Mouse (Mus musculus) hindbrain, postnatal 0 days (tissue): ENCODE results near the gene Polr2h. TPM values are rescaled to one million over a fixed set of nuclear protein-coding genes. Genes with fewer than 3 reads are reported as not detected.

Experiments
- ATAC-seq: fragments of 200-750 bp; cut with Nextera tagmentation; 2 replicates; pipeline ENCODE4 v1.8.0; 2017; ENCODE audit warnings: mild to moderate bottlenecking, moderate TSS enrichment, moderate library complexity
- DNase-seq: peaks from one replicate; pipeline ENCODE4 v3.0.0-alpha.2; 2015; ENCODE audit warnings: low spot score
- H3K27ac ChIP-seq: fragments of 300-500 bp; sonication (generic); 2 replicates; pipeline ENCODE4 v1.5.1; 2014; ENCODE audit warnings: mild to moderate bottlenecking
- H3K27me3 ChIP-seq: fragments of 300-500 bp; sonication (generic); 2 replicates; pipeline ENCODE4 v1.6.1; 2014; ENCODE audit warnings: low read length, mixed read lengths; ENCODE audit not compliant: insufficient read depth
- H3K36me3 ChIP-seq: fragments of 300-500 bp; sonication (generic); 2 replicates; pipeline ENCODE4 v1.6.1; 2014; ENCODE audit warnings: low read length, mixed read lengths; ENCODE audit not compliant: insufficient read depth
- H3K4me1 ChIP-seq: fragments of 300-500 bp; sonication (generic); 2 replicates; pipeline ENCODE4 v1.6.1; 2014; ENCODE audit warnings: antibody characterized with exemption, low read length, mixed read lengths; ENCODE audit not compliant: insufficient read depth
- H3K4me2 ChIP-seq: fragments of 300-500 bp; sonication (generic); 2 replicates; pipeline ENCODE4 v1.6.1; 2014; ENCODE audit warnings: low read depth, mild to moderate bottlenecking, low read length, moderate library complexity, mixed read lengths
- H3K4me3 ChIP-seq: fragments of 300-500 bp; sonication (generic); 2 replicates; pipeline ENCODE4 v1.5.1; 2014; ENCODE audit warnings: low read length
- H3K9ac ChIP-seq: fragments of 300-500 bp; sonication (generic); replicated peaks from 2 replicates; pipeline ENCODE4 v1.6.1; 2014; ENCODE audit warnings: mild to moderate bottlenecking, low read length, moderate library complexity, mixed read lengths
- H3K9me3 ChIP-seq: fragments of 300-500 bp; sonication (generic); 2 replicates; pipeline ENCODE4 v1.6.1; 2016; ENCODE audit warnings: low read length, mixed read lengths
- CTCF ChIP-seq: IDR thresholded peaks from 2 replicates; pipeline ENCODE4 v1.5.1; 2016; ENCODE audit warnings: antibody characterized with exemption, control low read depth, low read depth
- WGBS: fragments of 180-500 bp; shearing (Covaris S2); extraction: QIAGEN DNeasy Blood & Tissue Kit; methylation state at CpG from one replicate; pipeline ENCODE4 v1.1.7; 2014; 5-methylcytosine and 5-hydroxymethylcytosine counted together
- polyA plus RNA-seq: library from polyadenylated mRNA; unstranded; fragments of >200 nt; fragmentation: Nextera tagmentation; extraction: Ambion mirVana; gene quantifications from 2 replicates; pipeline ENCODE4 v1.2.1, GENCODE M21; 2015
- total RNA-seq: library from RNA; depleted of rRNA; stranded (reverse); fragments of >200 nt; gene quantifications from 2 replicates; pipeline ENCODE4 v1.2.3, GENCODE M21; 2014

Gene Polr2h
- total and polyA plus RNA-seq, 2 experiments from 2014 or later, result 25.5 to 90.8 TPM

DNA sequence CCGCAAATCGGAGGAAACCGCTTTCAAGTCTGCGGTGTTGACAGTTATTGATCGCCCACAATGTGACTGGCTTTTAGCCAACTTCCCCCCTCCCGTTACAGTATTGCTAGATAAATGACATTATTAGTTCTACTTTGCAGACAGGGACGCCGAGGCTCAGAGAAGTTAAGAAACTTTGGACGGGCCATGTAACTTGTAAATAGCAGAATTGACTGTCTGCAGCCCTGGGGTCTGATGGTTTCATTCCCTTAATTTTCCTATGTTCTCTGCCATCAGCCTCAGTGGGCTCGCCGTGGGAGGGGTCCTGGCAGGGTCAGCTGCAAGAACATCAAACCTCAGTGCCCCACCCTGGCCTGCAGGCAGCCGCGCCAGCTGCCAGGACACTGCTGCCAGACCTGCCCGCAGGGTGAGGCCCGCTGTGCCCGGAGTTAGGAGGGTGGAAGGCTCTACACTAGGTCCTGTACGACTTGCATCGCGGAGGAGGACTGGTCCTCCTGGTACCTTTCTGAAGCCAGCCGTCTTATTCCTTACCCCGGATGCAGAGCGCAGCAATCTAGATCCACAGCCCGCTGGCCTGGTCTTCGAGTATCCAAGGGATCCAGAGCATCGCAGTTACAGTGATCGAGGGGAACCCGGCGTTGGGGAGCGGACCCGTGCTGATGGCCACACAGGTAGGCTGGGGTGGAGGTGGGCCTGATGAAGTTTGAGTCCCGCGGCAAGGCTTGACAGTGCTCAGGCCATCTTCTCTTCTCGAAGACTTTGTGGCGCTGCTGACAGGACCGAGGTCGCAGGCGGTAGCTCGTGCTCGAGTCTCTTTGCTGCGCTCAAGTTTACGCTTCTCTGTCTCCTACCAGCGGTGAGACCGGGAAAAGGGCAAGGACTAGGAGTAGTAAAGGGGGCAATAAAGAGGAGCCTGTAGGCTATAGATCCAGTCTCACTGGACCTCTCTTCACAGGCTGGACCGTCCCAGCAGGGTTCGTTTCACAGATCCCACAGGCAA is 16.6 kb downstream of the Polr2h start, which contains the start of gene Thpo:
Thpo (minus strand) TSS at position 781 of the 1,000 bp plus-strand sequence.
- ATAC-seq (no peak), DNase-seq (peak; percentile 38)
- peak; percentile 36 for TF ChIP-seq CTCF
- H3K27ac ChIP-seq, result peak within 1 kb of the TSS; percentile 85
- H3K4me1 ChIP-seq, result peaks cover 4% of the 10 kb centered on the region; the same call in 1 of the 2 replicates
- 0 out of 2 replicates have a peak, but pooled peaks cover 4% of the 10 kb centered on the region for H3K36me3 ChIP-seq
- H3K27me3 ChIP-seq, result no peaks in the 10 kb centered on the region
- H3K4me2 ChIP-seq, result peak within 1 kb of the TSS; percentile 96
- peak within 1 kb of the TSS; percentile 86 for H3K9ac ChIP-seq
- WGBS, result 4% methylated on average over 45 of the region's 45 CpGs
- H3K4me3 ChIP-seq, result peak within 1 kb of the TSS; percentile 74
- no peaks in the 10 kb centered on the region for H3K9me3 ChIP-seq

DNA sequence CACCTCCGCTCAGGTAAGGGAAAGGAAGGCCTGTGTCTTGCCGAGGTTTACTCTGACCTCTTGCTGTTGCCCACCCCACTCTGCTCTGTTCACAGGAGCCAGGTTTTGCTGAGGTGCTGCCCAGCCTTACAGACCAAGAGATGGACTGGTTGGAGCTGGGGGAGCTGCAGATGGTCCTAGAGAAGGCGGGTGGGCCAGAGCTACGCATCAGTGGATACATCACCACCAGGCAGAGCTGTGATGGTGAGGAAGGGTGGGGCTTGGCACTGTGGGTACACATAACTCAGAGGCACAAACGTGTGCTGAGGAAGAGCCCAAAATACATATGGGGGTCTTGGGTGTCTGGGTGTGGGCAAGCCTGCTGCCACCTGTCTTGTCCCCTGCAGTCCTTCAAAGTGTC is 18.2 kb downstream of the Polr2h start:
- no peak overlapping the region for H3K4me2 ChIP-seq
- H3K27me3 ChIP-seq, result no peaks in the 10 kb centered on the region
- H3K36me3 ChIP-seq, result 0 out of 2 replicates have a peak, but pooled peaks cover 4% of the 10 kb centered on the region
- no peak overlapping the region for H3K27ac ChIP-seq
- DNase-seq (no peak), ATAC-seq (no peak)
- 76% methylated on average over 5 of the region's 5 CpGs for WGBS
- H3K9me3 ChIP-seq, result no peaks in the 10 kb centered on the region
- H3K4me1 ChIP-seq, result peaks cover 4% of the 10 kb centered on the region; the same call in 1 of the 2 replicates
- H3K9ac ChIP-seq, result no peak overlapping the region
- TF ChIP-seq CTCF, result no peak
- H3K4me3 ChIP-seq, result no peak overlapping the region

DNA sequence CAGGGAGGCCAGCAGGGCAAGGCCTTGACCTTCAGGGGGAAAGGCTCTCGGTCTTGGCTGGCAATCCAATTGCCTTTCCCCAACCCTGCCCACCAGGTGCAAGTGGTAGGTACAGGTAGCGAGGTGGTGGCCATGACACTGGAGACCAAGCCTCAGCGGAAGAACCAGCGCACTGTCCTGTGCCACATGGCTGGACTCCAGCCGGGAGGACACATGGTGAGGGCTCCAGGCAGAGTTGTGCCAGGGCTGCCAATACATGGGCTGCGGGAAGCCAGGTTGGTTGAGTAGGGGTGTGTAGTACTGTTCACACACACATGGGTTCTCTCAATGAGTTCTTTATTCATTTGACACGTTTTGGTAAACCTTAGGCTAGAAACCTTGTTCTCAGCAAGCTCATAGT is 18.7 kb downstream of the Polr2h start:
- peaks cover 4% of the 10 kb centered on the region; the same call in 1 of the 2 replicates for H3K4me1 ChIP-seq
- no peak for TF ChIP-seq CTCF
- ATAC-seq (no peak), DNase-seq (no peak)
- no peaks in the 10 kb centered on the region for H3K27me3 ChIP-seq
- H3K27ac ChIP-seq, result no peak overlapping the region
- H3K4me2 ChIP-seq, result no peak overlapping the region
- 0 out of 2 replicates have a peak, but pooled peaks cover 4% of the 10 kb centered on the region for H3K36me3 ChIP-seq
- H3K9me3 ChIP-seq, result no peaks in the 10 kb centered on the region
- WGBS, result 85% methylated on average over 7 of the region's 7 CpGs
- no peak overlapping the region for H3K4me3 ChIP-seq
- H3K9ac ChIP-seq, result no peak overlapping the region

DNA sequence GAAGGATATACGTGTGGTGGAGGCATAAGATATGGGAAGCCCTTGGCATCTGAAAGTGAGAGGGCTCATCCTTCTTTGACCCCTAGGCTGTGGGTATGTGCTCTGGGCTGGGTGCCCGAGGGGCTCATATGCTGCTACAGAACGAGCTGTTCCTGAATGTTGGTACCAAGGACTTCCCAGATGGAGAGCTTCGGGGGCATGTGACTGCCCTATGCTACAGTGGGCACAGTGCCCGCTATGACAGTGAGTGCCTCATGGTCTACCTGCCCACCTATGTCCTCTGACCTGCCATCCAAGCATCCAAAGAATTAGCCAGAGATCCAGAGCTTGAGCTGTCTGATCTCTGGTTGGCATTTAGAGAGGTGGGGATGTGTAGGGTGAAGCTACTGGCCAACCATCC is 19.4 kb downstream of the Polr2h start:
- Histone ChIP-seq H3K4me1 (peaks cover 4% of the 10 kb centered on the region; the same call in 1 of the 2 replicates), H3K36me3 (0 out of 2 replicates have a peak, but pooled peaks cover 9% of the 10 kb centered on the region), H3K4me2 (no peak overlapping the region), H3K4me3 (no peak overlapping the region), H3K27me3 (no peaks in the 10 kb centered on the region), H3K9ac (no peak overlapping the region), H3K27ac (no peak overlapping the region), H3K9me3 (no peaks in the 10 kb centered on the region)
- ATAC-seq, result no peak
- TF ChIP-seq CTCF, result no peak
- DNase-seq, result no peak
- WGBS, result 88% methylated on average over 5 of the region's 5 CpGs

DNA sequence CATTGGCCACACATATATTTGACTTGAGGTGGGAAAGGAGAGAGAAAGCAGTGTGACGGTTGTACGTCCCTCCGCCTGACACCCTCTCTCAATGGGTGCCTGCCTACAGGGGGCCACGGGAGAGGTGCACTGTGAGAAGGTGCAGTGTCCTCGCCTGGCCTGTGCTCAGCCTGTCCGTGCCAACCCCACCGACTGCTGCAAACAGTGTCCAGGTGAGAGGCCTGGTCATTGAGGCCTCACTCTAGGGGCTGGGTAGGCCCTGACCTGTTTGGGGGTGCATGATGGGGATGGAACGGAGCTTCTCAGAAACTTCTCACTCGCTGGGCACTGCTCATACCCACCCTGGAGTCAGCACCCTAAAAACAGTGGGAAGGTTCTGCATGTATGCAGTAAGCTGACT is 22.4 kb downstream of the Polr2h start:
- DNase-seq (no peak), ATAC-seq (no peak)
- Histone ChIP-seq H3K4me1 (no peaks in the 10 kb centered on the region), H3K27me3 (no peaks in the 10 kb centered on the region), H3K27ac (no peak overlapping the region), H3K4me2 (no peak overlapping the region), H3K9me3 (no peaks in the 10 kb centered on the region), H3K9ac (no peak overlapping the region), H3K4me3 (no peak overlapping the region), H3K36me3 (0 out of 2 replicates have a peak, but pooled peaks cover 11% of the 10 kb centered on the region)
- TF ChIP-seq CTCF, result no peak
- 92% methylated on average over 9 of the region's 9 CpGs for WGBS

DNA sequence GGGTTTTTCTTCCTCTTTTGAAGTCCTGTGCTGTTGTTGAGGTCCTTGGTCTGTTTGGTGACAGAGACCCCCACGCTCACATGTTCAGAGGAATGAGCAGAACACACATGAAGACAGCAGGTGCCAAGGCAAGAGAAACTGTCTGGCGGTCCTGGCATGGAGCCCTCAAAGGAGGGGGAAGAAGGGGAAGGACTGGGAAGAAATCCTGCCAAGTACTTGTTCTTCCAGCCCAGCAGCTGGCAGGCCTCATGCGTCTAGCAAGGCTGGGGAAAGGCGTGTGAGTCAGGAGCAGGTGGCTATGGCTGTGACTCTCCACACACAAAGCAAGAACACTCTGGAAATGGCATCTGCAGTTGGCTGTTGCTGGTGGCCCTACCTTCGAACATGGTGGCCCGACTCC is 29.2 kb downstream of the Polr2h start:
- Histone ChIP-seq H3K9ac (no peak overlapping the region), H3K27ac (peak overlapping the region; percentile 27; the same call in 1 of the 2 replicates), H3K4me2 (no peak overlapping the region), H3K4me1 (no peaks in the 10 kb centered on the region), H3K9me3 (no peaks in the 10 kb centered on the region), H3K4me3 (no peak overlapping the region), H3K27me3 (no peaks in the 10 kb centered on the region), H3K36me3 (0 out of 2 replicates have a peak, but pooled peaks cover 4% of the 10 kb centered on the region)
- DNase-seq (peak; percentile 80), ATAC-seq (peak; percentile 84)
- 46% methylated on average over 6 of the region's 6 CpGs for WGBS
- no peak for TF ChIP-seq CTCF
